Mouse (Mus musculus): Measurements from ENCODE around the gene Tfrc.

DNA sequence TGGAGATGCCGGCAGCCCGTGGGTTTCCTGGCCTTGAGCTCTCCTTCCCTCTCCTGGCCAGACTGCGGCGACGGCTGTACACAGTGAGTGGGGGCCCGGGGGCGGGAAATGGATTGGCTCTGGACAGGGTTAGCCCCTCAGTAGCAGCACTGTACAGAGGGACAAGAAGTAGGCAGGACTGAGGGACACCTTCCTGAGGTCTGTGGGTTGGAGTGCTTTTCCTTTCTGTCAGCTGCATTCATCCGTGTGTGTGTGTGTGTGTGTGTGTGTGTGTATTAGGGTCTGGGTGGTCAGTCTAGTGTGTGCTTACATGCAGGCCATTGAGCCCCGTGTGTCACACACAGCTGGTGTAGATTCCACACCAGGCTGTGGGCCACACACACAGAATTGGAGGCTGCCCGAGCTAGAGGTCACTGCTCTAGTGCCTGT lies 52.8 kb downstream of the Tfrc start:
- TF ChIP-seq CTCF (IDR thresholded peaks at IDR 0.05; ENCODE audit: low read depth) (no peak), EP300 (IDR thresholded peaks at IDR 0.05; ENCODE audit: low read depth) (no peak)

Measured in liver, embryonic 14.5 days (tissue).